Comparison of ENCODE assay signal across 28 mouse cellular contexts in genomic region chr6:135238211-135238610, GRCm38 (mm10). TPM values are rescaled to one million over a fixed set of nuclear protein-coding genes. Genes with fewer than 3 reads are reported as not detected.
DNase-seq lines count a peak whose midpoint lies in the region; ATAC-seq lines count a peak whose summit lies in the region.
"Had no signal": no experiment of that assay in that cellular context is flagged by ENCODE, and none has a peak within 500 bp of the region (broad histone marks: within the 10 kb centered on the region; RNA-seq: fewer than 3 reads in every experiment).

No protein-coding gene starts in this region.

- no peaks in the 10 kb centered on the region for H3K27me3 ChIP-seq in midbrain, embryonic 11.5 days (ENCODE audit: control insufficient read depth, insufficient read depth, low read length)
- H3K27me3 ChIP-seq in midbrain, embryonic 10.5 days (ENCODE audit: low read depth, poor library complexity, severe bottlenecking): no peaks in the 10 kb centered on the region
- H3K27me3 ChIP-seq: CH12.LX; embryonic facial prominence, embryonic 13.5 days; embryonic facial prominence, embryonic 15.5 days; forebrain, embryonic 12.5 days; Patski had no signal

- peak; percentile 54 for DNase-seq in midbrain, embryonic 11.5 days (ENCODE audit: low spot score, missing footprints)
- no peak for DNase-seq in midbrain, embryonic 10.5 days (ENCODE audit: low spot score)
- peak; percentile 70 for DNase-seq in R1 (ENCODE audit: low read depth, low spot score)
- no peak for DNase-seq in left cerebral cortex, postnatal 25 days (ENCODE audit: low spot score in 2 of 2)
- DNase-seq in cerebellum, postnatal 36 days: no peak
- DNase-seq: adrenal gland, adult 8-10 months; adrenal gland, postnatal 14 days; adrenal gland, postnatal 36 days; B cell, adult 2 months; cerebellum, adult 11-12 months; cerebellum, adult 2 months; cerebellum, adult 9-10 months; cerebellum, postnatal 10 days; cerebellum, postnatal 25 days; embryo, embryonic 11 days; forebrain, postnatal 0 days had no signal

- 63% methylated on average over 4 of the region's 4 CpGs for WGBS in midbrain, embryonic 11.5 days
- 64% methylated on average over 4 of the region's 4 CpGs for WGBS in midbrain, embryonic 10.5 days

- no peak overlapping the region for H3K9ac ChIP-seq in midbrain, embryonic 11.5 days (ENCODE audit: low read length)
- H3K9ac ChIP-seq: embryonic facial prominence, embryonic 13.5 days; embryonic facial prominence, embryonic 15.5 days; forebrain, embryonic 12.5 days; forebrain, postnatal 0 days had no signal

- no peaks in the 10 kb centered on the region for H3K36me3 ChIP-seq in midbrain, embryonic 11.5 days (ENCODE audit: control insufficient read depth, insufficient read depth, low read length)
- H3K36me3 ChIP-seq in midbrain, embryonic 10.5 days: peaks cover 19% of the 10 kb centered on the region

- no peak overlapping the region for H3K27ac ChIP-seq in midbrain, embryonic 11.5 days (ENCODE audit: low read depth, low read length)
- no peak overlapping the region for H3K27ac ChIP-seq in midbrain, embryonic 10.5 days (replicated peaks)
- H3K27ac ChIP-seq: embryonic facial prominence, embryonic 13.5 days; embryonic facial prominence, embryonic 15.5 days; forebrain, embryonic 10.5 days; forebrain, embryonic 12.5 days had no signal

- no peaks in the 10 kb centered on the region for H3K9me3 ChIP-seq in midbrain, embryonic 11.5 days (ENCODE audit: control insufficient read depth, low read length)
- H3K9me3 ChIP-seq in midbrain, embryonic 10.5 days (replicated peaks): no peaks in the 10 kb centered on the region
- H3K9me3 ChIP-seq: embryonic facial prominence, embryonic 13.5 days; embryonic facial prominence, embryonic 15.5 days; forebrain, embryonic 10.5 days; forebrain, embryonic 12.5 days had no signal

- intact Hi-C loops in left cerebral cortex, postnatal 25 days (cut with DNase I): no loop called here

- H3K4me1 ChIP-seq in midbrain, embryonic 11.5 days (ENCODE audit: control insufficient read depth, insufficient read depth, low read length): no peaks in the 10 kb centered on the region
- peaks cover 3% of the 10 kb centered on the region; the same call in 1 of the 2 replicates for H3K4me1 ChIP-seq in midbrain, embryonic 10.5 days
- H3K4me1 ChIP-seq: embryonic facial prominence, embryonic 15.5 days; forebrain, embryonic 12.5 days had no signal

- H3K4me2 ChIP-seq in midbrain, embryonic 11.5 days: no peak overlapping the region
- H3K4me2 ChIP-seq: embryonic facial prominence, embryonic 13.5 days; embryonic facial prominence, embryonic 15.5 days; forebrain, embryonic 12.5 days had no signal

- no peak for ATAC-seq in midbrain, embryonic 11.5 days (ENCODE audit: low FRiP score)
- ATAC-seq: CD4-positive, CD25-positive, alpha-beta regulatory T cell, adult 4 months; forebrain, embryonic 14.5 days; forebrain, postnatal 0 days; Patski had no signal

- no peak overlapping the region for H3K4me3 ChIP-seq in midbrain, embryonic 11.5 days (ENCODE audit: low read depth, low read length)
- H3K4me3 ChIP-seq in midbrain, embryonic 10.5 days: no peak overlapping the region
- H3K4me3 ChIP-seq: embryonic facial prominence, embryonic 13.5 days; embryonic facial prominence, embryonic 15.5 days; erythroblast, embryonic 14.5 days; forebrain, embryonic 10.5 days; forebrain, embryonic 12.5 days had no signal

RNA-seq across cellular contexts. Expression of gene Gsg1, which starts 15.9 kb away (rescaled TPM):
- polyA plus RNA-seq in midbrain, embryonic 11.5 days (2014; fragmentation: Nextera tagmentation; extraction: Ambion mirVana): 0.16 and 0.48 TPM in 2 replicates
- 0.09 and 0.47 TPM in 2 replicates for polyA plus RNA-seq in midbrain, embryonic 10.5 days (2016; fragmentation: Nextera tagmentation; extraction: Ambion mirVana)
- total RNA-seq in left cerebral cortex, postnatal 25 days (2021): not detected
- total RNA-seq: adrenal gland, adult 18-20 months; adrenal gland, adult 8-10 months; adrenal gland, postnatal 14 days; adrenal gland, postnatal 36 days; CH12.LX; G1E had no signal
- polyA plus RNA-seq: activated CD4-positive, CD25-positive, alpha-beta regulatory T cell, adult 4 months; CD4-positive, CD25-positive, alpha-beta regulatory T cell, adult 4 months; erythroblast, embryonic 14.5 days; forebrain, embryonic 10.5 days; G1E had no signal

RNA-seq across cellular contexts. Expression of gene Hebp1, which starts 40.4 kb away (rescaled TPM):
- 1.8 and 2.9 TPM in 2 replicates for polyA plus RNA-seq in midbrain, embryonic 11.5 days (2014; fragmentation: Nextera tagmentation; extraction: Ambion mirVana)
- polyA plus RNA-seq in midbrain, embryonic 10.5 days (2016; fragmentation: Nextera tagmentation; extraction: Ambion mirVana): 4.8 and 5.2 TPM in 2 replicates
- 10 to 100 TPM; 42.6 to 43.9 TPM for total RNA-seq in left cerebral cortex, postnatal 25 days (2021)
- total RNA-seq: CH12.LX had no signal

RNA-seq across cellular contexts. Expression of gene Fam234b, which starts 40.4 kb away (rescaled TPM):
- polyA plus RNA-seq in midbrain, embryonic 11.5 days (2014; fragmentation: Nextera tagmentation; extraction: Ambion mirVana): 29.3 and 33.0 TPM in 2 replicates
- polyA plus RNA-seq in midbrain, embryonic 10.5 days (2016; fragmentation: Nextera tagmentation; extraction: Ambion mirVana): 21.7 and 29.5 TPM in 2 replicates
- 100 to 1,000 TPM; 143 to 147 TPM for total RNA-seq in left cerebral cortex, postnatal 25 days (2021)

Comparison
In these comparisons a context has a peak if more than half of its experiments do, and no peak if none do; other contexts are left out.
1. DNase-seq: peak in midbrain, embryonic 11.5 days (single experiment) and R1 (single experiment); none in midbrain, embryonic 10.5 days (single experiment), left cerebral cortex, postnatal 25 days (0 of 2) and cerebellum, postnatal 36 days (0 of 2).